ENCODE assay signal across 24 mouse cellular contexts in genomic region chr13:47170026-47170425, GRCm38 (mm10). TPM values are rescaled to one million over a fixed set of nuclear protein-coding genes. Genes with fewer than 3 reads are reported as not detected.
DNase-seq lines count a peak whose midpoint lies in the region; ATAC-seq and TF ChIP-seq lines count a peak whose summit lies in the region.
"Had no signal": no experiment of that assay in that cellular context is flagged by ENCODE, and none has a peak within 500 bp of the region (broad histone marks: within the 10 kb centered on the region; RNA-seq: fewer than 3 reads in every experiment).

No protein-coding gene starts in this region.

- H3K27me3 ChIP-seq in liver, adult 2 months (ENCODE audit: control insufficient read depth, insufficient read depth, low read length): no peaks in the 10 kb centered on the region
- no peaks in the 10 kb centered on the region for H3K27me3 ChIP-seq in liver, embryonic 11.5 days (replicated peaks; ENCODE audit: control insufficient read depth, insufficient read depth, low read length)
- H3K27me3 ChIP-seq in liver, embryonic 15.5 days: no peaks in the 10 kb centered on the region
- H3K27me3 ChIP-seq in stomach, embryonic 16.5 days (ENCODE audit: control insufficient read depth, insufficient read depth, low read length): no peaks in the 10 kb centered on the region
- H3K27me3 ChIP-seq: forebrain, embryonic 13.5 days; hindbrain, embryonic 12.5 days; hindbrain, embryonic 15.5 days; Patski had no signal

- no peaks in the 10 kb centered on the region for H3K36me3 ChIP-seq in liver, adult 2 months (ENCODE audit: control insufficient read depth, insufficient read depth, low read length)
- H3K36me3 ChIP-seq in liver, embryonic 11.5 days (ENCODE audit: control insufficient read depth, insufficient read depth, low read length): no peaks in the 10 kb centered on the region
- no peaks in the 10 kb centered on the region for H3K36me3 ChIP-seq in liver, embryonic 15.5 days (replicated peaks)
- H3K36me3 ChIP-seq in stomach, embryonic 16.5 days (ENCODE audit: control insufficient read depth, insufficient read depth, low read length): no peaks in the 10 kb centered on the region
- H3K36me3 ChIP-seq: forebrain, embryonic 10.5 days; hindbrain, embryonic 12.5 days; hindbrain, embryonic 15.5 days had no signal

- ATAC-seq in liver, embryonic 11.5 days (replicated peaks; ENCODE audit: low FRiP score): no peak
- ATAC-seq in liver, embryonic 15.5 days (ENCODE audit: insufficient read depth): no peak
- no peak for ATAC-seq in stomach, embryonic 16.5 days (ENCODE audit: insufficient read depth, low FRiP score)
- ATAC-seq: forebrain, embryonic 13.5 days; forebrain, embryonic 16.5 days; Patski had no signal

- H3K9ac ChIP-seq in liver, adult 2 months (ENCODE audit: low read depth, low read length): peak overlapping the region; percentile 52; the same call in 1 of the 2 replicates
- no peak overlapping the region for H3K9ac ChIP-seq in liver, embryonic 11.5 days (ENCODE audit: low read depth, low read length)
- H3K9ac ChIP-seq in liver, embryonic 15.5 days: no peak overlapping the region
- no peak overlapping the region for H3K9ac ChIP-seq in stomach, embryonic 16.5 days (ENCODE audit: low read length)
- H3K9ac ChIP-seq: forebrain, embryonic 13.5 days; hindbrain, embryonic 12.5 days; hindbrain, embryonic 15.5 days had no signal

- 25% methylated on average over 4 of the region's 4 CpGs for WGBS in liver, adult 2 months
- 73% methylated on average over 4 of the region's 4 CpGs for WGBS in liver, embryonic 11.5 days
- 56% methylated on average over 4 of the region's 4 CpGs for WGBS in liver, embryonic 15.5 days (ENCODE audit: insufficient replicate concordance)
- WGBS in stomach, embryonic 16.5 days: 64% methylated on average over 4 of the region's 4 CpGs

- peak overlapping the region; percentile 94 for H3K27ac ChIP-seq in liver, adult 2 months (replicated peaks; ENCODE audit: insufficient read depth, low read depth, low read length)
- H3K27ac ChIP-seq in liver, embryonic 11.5 days (ENCODE audit: low read depth, low read length): no peak overlapping the region
- peak overlapping the region; percentile 79 for H3K27ac ChIP-seq in liver, embryonic 15.5 days (replicated peaks)
- H3K27ac ChIP-seq in stomach, embryonic 16.5 days (ENCODE audit: low read length): peak overlapping the region; percentile 70; the same call in 1 of the 2 replicates
- H3K27ac ChIP-seq: forebrain, embryonic 10.5 days; forebrain, embryonic 13.5 days; hindbrain, embryonic 12.5 days; hindbrain, embryonic 15.5 days had no signal

- no peak overlapping the region for H3K4me2 ChIP-seq in liver, embryonic 11.5 days
- H3K4me2 ChIP-seq in liver, embryonic 15.5 days: no peak overlapping the region
- no peak overlapping the region for H3K4me2 ChIP-seq in stomach, embryonic 16.5 days (ENCODE audit: low read depth, low read length)
- H3K4me2 ChIP-seq: forebrain, embryonic 13.5 days; heart, embryonic 11.5 days; hindbrain, embryonic 12.5 days; hindbrain, embryonic 15.5 days had no signal

- H3K4me1 ChIP-seq in liver, adult 2 months (ENCODE audit: control insufficient read depth, insufficient read depth, low read length): peaks cover 20% of the 10 kb centered on the region
- H3K4me1 ChIP-seq in liver, embryonic 11.5 days (replicated peaks; ENCODE audit: control insufficient read depth, insufficient read depth, low read length): no peaks in the 10 kb centered on the region
- peaks cover 30% of the 10 kb centered on the region for H3K4me1 ChIP-seq in liver, embryonic 15.5 days (replicated peaks)
- no peaks in the 10 kb centered on the region for H3K4me1 ChIP-seq in stomach, embryonic 16.5 days (ENCODE audit: control insufficient read depth, insufficient read depth, low read length)
- H3K4me1 ChIP-seq: forebrain, embryonic 13.5 days; hindbrain, embryonic 12.5 days; hindbrain, embryonic 15.5 days had no signal

- H3K4me3 ChIP-seq in liver, adult 2 months (ENCODE audit: insufficient read depth, low read depth, low read length): no peak overlapping the region
- no peak overlapping the region for H3K4me3 ChIP-seq in liver, embryonic 11.5 days (ENCODE audit: low read depth, low read length)
- H3K4me3 ChIP-seq in liver, embryonic 15.5 days (replicated peaks): no peak overlapping the region
- H3K4me3 ChIP-seq in stomach, embryonic 16.5 days (replicated peaks; ENCODE audit: low read length): no peak overlapping the region
- H3K4me3 ChIP-seq: forebrain, embryonic 10.5 days; forebrain, embryonic 13.5 days; gastrocnemius, adult 2 months; hindbrain, embryonic 12.5 days; hindbrain, embryonic 15.5 days had no signal

- peak; percentile 73 for DNase-seq in liver, adult 2 months (ENCODE audit: extremely low read depth, low read depth, low spot score)
- DNase-seq in liver, embryonic 11.5 days (ENCODE audit: low spot score): no peak
- no peak for DNase-seq in frontal cortex, postnatal 25 days (ENCODE audit: low spot score in 2 of 2)
- DNase-seq in left cerebral cortex, adult 18-20 months (ENCODE audit: low spot score in 2 of 2): no peak
- DNase-seq in layer of hippocampus, postnatal 10 days (ENCODE audit: low spot score in 2 of 2): no peak
- DNase-seq: adrenal gland, postnatal 10 days; adrenal gland, postnatal 36 days; B cell, adult 2 months; cerebellum, adult 18-20 months; cerebellum, adult 9-10 months; cerebellum, postnatal 14 days; gastrocnemius, adult 2 months; gastrocnemius, postnatal 14 days; heart, adult 11 months had no signal

- TF ChIP-seq CTCF in liver, adult 2 months (IDR thresholded peaks at IDR 0.05; ENCODE audit: low read depth, low read length): no peak

- TF ChIP-seq POLR2A in liver, adult 2 months (IDR thresholded peaks at IDR 0.05; ENCODE audit: extremely low read depth, insufficient read depth, low read length): no peak

- H3K79me2 ChIP-seq in liver, adult 2 months (ENCODE audit: control insufficient read depth, insufficient read depth, low read length): no peaks in the 10 kb centered on the region; the same call in 1 of the 2 replicates

- H3K9me3 ChIP-seq in liver, embryonic 11.5 days (ENCODE audit: control insufficient read depth, low read length): no peaks in the 10 kb centered on the region
- H3K9me3 ChIP-seq in liver, embryonic 15.5 days (replicated peaks): no peaks in the 10 kb centered on the region
- H3K9me3 ChIP-seq in stomach, embryonic 16.5 days (replicated peaks; ENCODE audit: control insufficient read depth, low read length): no peaks in the 10 kb centered on the region
- H3K9me3 ChIP-seq: forebrain, embryonic 10.5 days; forebrain, embryonic 13.5 days; hindbrain, embryonic 12.5 days; hindbrain, embryonic 15.5 days had no signal

RNA-seq across cellular contexts. Expression of gene Rnf144b, which starts 47.6 kb away (rescaled TPM):
- 19.4 and 19.7 TPM in 2 replicates for total RNA-seq in liver, adult 2 months (2014; rRNA removed)
- 18.8 and 20.2 TPM in 2 replicates for polyA plus RNA-seq in liver, adult 2 months (2012; rRNA removed)
- 0.55 and 0.90 TPM in 2 replicates for polyA plus RNA-seq in liver, embryonic 11.5 days (2014; fragmentation: Nextera tagmentation; extraction: Ambion mirVana)
- 1.8 and 2.1 TPM in 2 replicates for polyA plus RNA-seq in liver, embryonic 15.5 days (2015; fragmentation: Nextera tagmentation; extraction: Ambion mirVana)
- 3.1 and 3.4 TPM in 2 replicates for polyA plus RNA-seq in stomach, embryonic 16.5 days (2015; fragmentation: Nextera tagmentation; extraction: Ambion mirVana)
- total RNA-seq in left cerebral cortex, adult 18-20 months (2021): 10 to 100 TPM; 22.5 to 26.3 TPM
- total RNA-seq in layer of hippocampus, postnatal 10 days (2021): 1 to 10 TPM; 8.9 to 9.1 TPM
- total RNA-seq: MEL had no signal
